Mouse (Mus musculus) inflammation-experienced regulatory T-cells, adult 6 months (primary cell): Measurements from ENCODE around the gene Tead3. TPM values are rescaled to one million over a fixed set of nuclear protein-coding genes. Genes with fewer than 3 reads are reported as not detected.

Experiments used
- ATAC-seq: one replicate; pipeline ENCODE4 v1.8.0; 2017
- polyA plus RNA-seq, 3 experiments: library from polyadenylated mRNA; unstranded; fragments of 100-300 nt; shearing (Covaris generic); gene quantifications; one replicate each; pipeline ENCODE4 v1.2.1; 2017

Gene Tead3
- polyA plus RNA-seq, 3 experiments from 2014 or later = not detected

- ATAC-seq = no peak
These were observed 49.8 kb downstream of the Tead3 start for GRCm38 (mm10) chr17:28300850-28301249.

- no peak for ATAC-seq
These were observed 50.3 kb downstream of the Tead3 start for GRCm38 (mm10) chr17:28300323-28300722.

- no peak for ATAC-seq
These were observed 50.8 kb downstream of the Tead3 start for GRCm38 (mm10) chr17:28299669-28300320.

- no peak for ATAC-seq
These were observed 51.7 kb downstream of the Tead3 start for GRCm38 (mm10) chr17:28298888-28299287.

GRCm38 (mm10) chr17:28294449-28295333 is 55.9 kb downstream of the Tead3 start:
- ATAC-seq = no peak

GRCm38 (mm10) chr17:28293716-28294115 is 56.9 kb downstream of the Tead3 start:
- ATAC-seq = no peak

- ATAC-seq = no peak
These were observed 59.3 kb downstream of the Tead3 start for GRCm38 (mm10) chr17:28291346-28291745.

- ATAC-seq = no peak
These were observed 59.9 kb downstream of the Tead3 start for GRCm38 (mm10) chr17:28290671-28291070.

GRCm38 (mm10) chr17:28290262-28290661 is 60.4 kb downstream of the Tead3 start:
- no peak for ATAC-seq

- ATAC-seq = no peak
These were observed 62.6 kb downstream of the Tead3 start for GRCm38 (mm10) chr17:28287980-28288379.

GRCm38 (mm10) chr17:28287578-28287977 is 63.0 kb downstream of the Tead3 start:
- no peak for ATAC-seq

- ATAC-seq = no peak
These were observed 63.7 kb downstream of the Tead3 start for GRCm38 (mm10) chr17:28286964-28287363.

GRCm38 (mm10) chr17:28286133-28286532 is 64.5 kb downstream of the Tead3 start:
- no peak for ATAC-seq

- no peak for ATAC-seq
These were observed 67.4 kb downstream of the Tead3 start for GRCm38 (mm10) chr17:28283199-28283598.

- ATAC-seq = no peak
These were observed 68.7 kb downstream of the Tead3 start for GRCm38 (mm10) chr17:28281866-28282441.

Other genes starting within 250 kb of the Tead3 start
- not detected for gene Scube3, start 208.7 kb downstream of the Tead3 start, polyA plus RNA-seq
- 1 to 10 TPM; 3.1 to 7.8 (median 6.2) TPM for gene Zfp523, start 173.7 kb downstream of the Tead3 start, polyA plus RNA-seq
- gene Def6, start 143.0 kb downstream of the Tead3 start, polyA plus RNA-seq = 10 to 100 TPM; 29.7 to 51.9 (median 32.8) TPM
- gene Ppard, start 118.1 kb downstream of the Tead3 start, polyA plus RNA-seq = 1 to 10 TPM; 2.5 to 3.8 (median 3.8) TPM
- gene Fance, start 37.3 kb downstream of the Tead3 start, polyA plus RNA-seq = 1 to 10 TPM; 3.2 to 8.3 (median 6.6) TPM
- gene Rpl10a, start 22.3 kb downstream of the Tead3 start, polyA plus RNA-seq = 100 to 1,000 TPM; 514 to 941 (median 691) TPM
- gene Tulp1, start 14.4 kb upstream of the Tead3 start, polyA plus RNA-seq = under 1 TPM in 2 of 3 experiments, not detected in 1; 0.24 to 0.39 TPM
- 10 to 100 TPM; 19.3 to 24.5 (median 20.4) TPM for gene Fkbp5, start 166.7 kb upstream of the Tead3 start, polyA plus RNA-seq
- under 1 TPM in 2 of 3 experiments, not detected in 1; 0.46 to 0.78 TPM for gene Armc12, start 180.0 kb upstream of the Tead3 start, polyA plus RNA-seq
- not detected for gene Clpsl2, start 198.6 kb upstream of the Tead3 start, polyA plus RNA-seq
- not detected for gene Clps, start 209.9 kb upstream of the Tead3 start, polyA plus RNA-seq
- gene Lhfpl5, start 224.8 kb upstream of the Tead3 start, polyA plus RNA-seq = 1 to 10 TPM; 1.0 to 2.0 (median 1.9) TPM